Mouse (Mus musculus) cerebral cortex, adult 2 months (tissue): ENCODE data around the gene 3100002H09Rik.

ENCODE experiments used
- WGBS: fragments of 180-500 bp; shearing (Covaris S2); methylation state at CpG from one replicate; pipeline ENCODE4 v1.1.7; 2018; 5-methylcytosine and 5-hydroxymethylcytosine counted together

The 3100002H09Rik gene

DNA sequence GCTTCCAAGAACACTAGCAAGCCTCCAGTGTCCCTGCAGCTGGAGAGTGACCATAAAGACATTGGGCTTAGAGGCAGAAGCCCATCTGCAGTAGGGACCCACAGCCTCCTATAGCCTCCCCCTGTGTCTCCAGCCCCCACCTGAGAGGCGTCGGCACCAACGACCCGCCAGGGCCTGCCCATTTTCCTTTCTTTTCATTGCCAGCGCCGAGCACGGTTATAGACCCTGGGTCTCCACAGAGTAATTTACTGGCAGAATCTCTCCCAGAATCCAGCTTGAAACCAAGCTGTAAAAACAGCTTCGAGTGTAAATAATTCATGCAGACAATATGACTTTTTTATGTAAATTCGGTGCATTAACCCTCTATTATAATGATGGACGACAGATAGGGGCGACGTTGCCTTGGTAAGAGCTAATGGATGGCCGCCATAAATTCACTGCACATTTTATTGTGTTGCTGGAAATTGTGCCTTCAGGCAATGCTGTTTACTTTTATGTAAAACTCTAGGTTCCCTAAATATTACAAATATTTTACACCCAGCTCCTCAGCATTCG lies 4.9 kb upstream of the 3100002H09Rik start:
- 66% methylated on average over 14 of the region's 14 CpGs for WGBS

DNA sequence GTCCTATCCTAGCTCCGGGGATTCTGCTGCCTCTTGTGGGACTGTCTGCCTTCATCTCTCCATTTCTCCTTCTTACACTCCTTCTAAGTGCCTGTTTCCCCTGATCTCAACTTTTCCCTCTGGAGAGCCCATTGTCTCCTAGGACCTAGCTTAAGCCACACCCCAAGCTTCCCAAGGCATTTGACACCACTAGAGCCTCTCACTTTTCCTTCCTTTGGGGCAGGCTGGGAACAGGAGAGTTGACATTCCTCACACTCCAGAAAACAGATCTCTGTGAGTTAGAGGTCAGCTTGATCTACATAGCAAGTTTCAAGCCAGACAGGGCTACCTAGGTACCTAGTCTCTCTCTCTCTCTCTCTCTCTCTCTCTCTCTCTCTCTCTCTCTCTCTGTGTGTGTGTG lies 3.6 kb upstream of the 3100002H09Rik start:
- 44% methylated on average over 1 of the region's 1 CpGs for WGBS

DNA sequence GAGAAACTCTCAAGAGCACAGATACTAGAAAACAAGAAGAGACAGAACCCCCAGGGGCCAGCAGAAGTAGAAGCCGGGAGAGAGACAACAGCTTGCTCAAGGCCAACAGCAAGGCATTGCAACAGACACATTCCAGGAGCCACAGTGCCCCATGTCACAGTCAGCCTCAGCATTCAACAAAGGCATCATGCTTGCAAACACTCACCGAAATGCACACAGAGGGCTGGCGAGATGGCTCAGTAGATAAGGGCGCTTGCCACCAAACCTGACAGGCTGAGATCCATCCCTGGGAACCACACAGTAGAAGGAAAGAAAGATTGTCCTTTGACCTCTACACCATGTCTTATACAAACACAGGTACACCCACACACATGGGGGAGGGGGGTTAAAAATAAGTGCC lies 1.2 kb upstream of the 3100002H09Rik start:
- WGBS: 86% methylated on average over 4 of the region's 4 CpGs

DNA sequence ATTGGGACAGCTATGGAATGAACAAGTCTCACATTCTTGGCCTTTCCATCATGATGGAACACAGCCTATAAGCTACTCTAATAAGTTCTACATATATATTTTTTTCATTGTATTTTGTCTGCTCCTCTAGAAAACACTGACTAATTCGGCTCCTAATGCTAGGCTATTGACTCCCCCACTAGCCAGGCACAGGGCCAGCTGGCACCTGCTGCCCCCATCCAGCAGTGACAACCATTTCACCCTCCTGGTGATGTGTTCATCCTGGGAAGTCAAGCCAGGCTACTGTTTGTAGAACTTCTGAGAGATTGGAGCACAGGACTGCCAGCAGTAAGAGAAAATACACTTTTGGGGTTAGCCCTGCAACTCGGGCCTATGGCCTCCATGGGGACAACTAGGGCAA lies 537 bp downstream of the 3100002H09Rik start:
- WGBS: 47% methylated on average over 2 of the region's 2 CpGs

DNA sequence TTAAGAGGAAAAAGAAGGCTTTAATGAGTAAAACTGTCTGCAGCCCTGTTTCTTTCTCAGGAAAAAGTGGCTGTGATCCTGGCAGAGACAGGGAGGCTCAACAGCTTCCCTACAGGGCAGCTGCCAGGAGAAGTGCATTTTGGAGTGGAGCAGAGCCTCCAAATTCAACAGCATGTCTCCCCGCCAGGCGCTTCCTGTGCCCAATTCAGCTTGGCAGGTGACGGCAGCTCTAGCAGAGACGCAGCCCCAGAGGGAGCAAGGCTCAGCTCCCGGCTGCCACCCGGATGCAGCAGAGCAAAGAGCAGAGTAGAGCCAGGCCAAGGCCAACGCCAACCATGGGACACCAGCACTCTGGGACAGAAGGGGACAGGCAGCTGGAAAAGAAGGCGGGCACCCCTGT lies 3.4 kb downstream of the 3100002H09Rik start:
- 25% methylated on average over 8 of the region's 8 CpGs for WGBS

DNA sequence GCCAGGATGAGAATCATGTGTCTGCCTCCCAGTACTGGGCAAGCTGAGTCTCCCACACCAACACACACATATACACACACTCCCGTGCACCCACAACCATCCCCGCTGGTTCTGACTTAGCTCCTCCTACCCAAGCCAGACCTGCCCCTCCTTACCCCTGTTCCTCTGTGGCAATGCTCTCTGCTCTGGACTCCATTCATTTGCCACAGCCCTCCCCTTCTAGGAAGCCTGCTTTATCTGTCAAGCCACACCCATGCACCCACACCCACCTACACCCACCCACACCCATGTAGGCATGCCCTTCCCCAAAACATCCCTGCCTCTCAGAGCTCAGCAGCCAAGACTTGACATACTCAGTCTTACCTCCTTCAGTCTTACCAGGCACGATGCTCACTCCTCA lies 4.4 kb downstream of the 3100002H09Rik start:
- 63% methylated on average over 3 of the region's 3 CpGs for WGBS

DNA sequence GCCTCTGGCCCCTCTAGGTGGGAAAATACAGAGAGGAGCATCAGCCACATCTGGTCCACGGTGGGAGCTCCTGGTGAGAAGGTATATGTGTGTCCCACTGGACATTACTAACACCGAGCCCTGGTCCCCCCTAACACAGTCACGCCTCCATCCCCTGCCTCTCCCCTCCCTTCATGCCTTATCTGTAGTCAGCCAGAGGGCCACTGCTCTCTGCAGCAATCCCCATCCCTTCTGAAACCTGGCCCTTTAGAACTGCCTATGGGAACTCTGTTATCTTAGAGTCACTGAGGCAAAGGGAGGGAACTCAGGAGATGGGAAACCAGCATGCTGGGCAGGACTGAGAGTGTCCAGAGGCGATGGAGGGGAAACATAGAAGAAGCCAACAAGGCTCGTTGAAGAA lies 5.3 kb downstream of the 3100002H09Rik start:
- WGBS: 88% methylated on average over 5 of the region's 5 CpGs

DNA sequence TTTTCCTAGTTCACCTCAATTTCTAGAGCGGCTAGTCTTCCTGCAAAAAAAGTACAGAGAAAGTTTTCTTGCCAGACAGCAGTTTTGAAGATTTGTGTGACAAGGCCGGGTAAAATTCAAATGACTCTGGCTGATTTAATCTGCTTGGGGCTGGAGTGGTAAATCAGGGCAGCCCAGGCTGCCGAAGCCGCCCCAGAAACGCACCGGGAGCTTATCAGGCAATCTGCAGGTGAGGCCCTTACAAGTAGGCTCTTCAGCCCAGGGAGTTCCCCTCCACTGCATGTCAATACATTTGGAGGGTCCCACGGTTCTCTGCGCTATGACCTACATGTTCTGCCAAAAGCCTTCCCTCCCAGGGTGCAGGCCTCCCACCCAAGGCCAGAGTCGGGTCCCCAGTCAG lies 6.9 kb downstream of the 3100002H09Rik start:
- 63% methylated on average over 9 of the region's 9 CpGs for whole genome bisulfite sequencing

DNA sequence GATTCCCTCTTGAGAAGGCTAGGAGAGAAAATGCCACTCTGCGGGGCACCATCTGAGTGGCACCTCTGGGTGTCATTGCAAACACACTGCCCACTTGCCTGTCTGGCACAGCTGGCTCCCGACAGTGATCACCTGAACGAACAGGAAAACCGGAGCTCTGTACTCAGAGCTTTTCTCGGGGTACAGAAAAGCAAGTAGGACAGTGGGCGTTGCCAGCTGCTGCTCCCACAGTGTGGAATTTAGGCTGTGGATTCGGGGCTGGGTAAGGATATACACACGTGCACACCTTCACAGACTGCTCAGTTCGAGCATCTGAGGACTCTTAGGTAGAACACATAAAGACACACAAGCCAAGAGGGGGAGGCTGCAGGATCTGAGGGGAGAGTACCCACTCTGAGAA lies 14.7 kb downstream of the 3100002H09Rik start:
- 53% methylated on average over 9 of the region's 9 CpGs for WGBS

DNA sequence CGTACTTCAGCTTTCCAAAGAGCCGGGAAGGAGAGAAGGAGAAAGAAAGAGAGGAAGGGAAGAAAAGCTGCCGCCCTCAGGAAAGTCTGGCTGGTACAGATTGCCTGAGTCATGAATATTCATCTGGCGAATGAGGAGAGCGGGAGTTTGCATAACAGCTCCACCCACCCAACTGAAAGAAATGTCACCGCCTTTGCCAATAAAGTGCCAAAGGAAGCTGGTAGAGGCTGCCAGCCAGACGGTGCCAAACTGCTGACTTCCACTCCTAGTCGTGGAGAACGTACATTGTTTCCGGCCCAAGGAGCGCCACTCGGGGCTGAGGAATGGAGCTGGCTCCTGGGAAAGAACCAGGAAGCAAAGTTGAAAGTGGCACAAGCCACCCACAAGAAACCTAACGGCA lies 15.7 kb downstream of the 3100002H09Rik start:
- 11% methylated on average over 13 of the region's 13 CpGs for WGBS

DNA sequence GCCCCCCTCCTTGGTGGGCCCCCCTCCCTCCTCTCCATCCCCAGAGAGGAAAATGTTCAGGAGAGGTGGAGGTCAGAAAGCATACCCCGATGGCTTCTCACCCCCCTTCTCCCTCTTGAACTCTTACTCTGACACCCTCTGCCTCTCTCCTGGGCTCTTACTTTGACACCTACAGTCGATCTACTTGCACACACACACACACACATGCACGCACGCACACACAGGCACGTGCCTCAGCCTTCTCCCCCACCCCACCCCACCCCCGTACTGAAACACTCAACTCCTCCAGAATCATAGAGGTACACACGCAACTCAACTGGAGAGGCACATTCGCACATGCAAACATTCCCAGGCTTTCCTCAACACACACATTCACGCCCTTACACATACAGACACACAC lies 16.9 kb downstream of the 3100002H09Rik start:
- 39% methylated on average over 9 of the region's 9 CpGs for WGBS

DNA sequence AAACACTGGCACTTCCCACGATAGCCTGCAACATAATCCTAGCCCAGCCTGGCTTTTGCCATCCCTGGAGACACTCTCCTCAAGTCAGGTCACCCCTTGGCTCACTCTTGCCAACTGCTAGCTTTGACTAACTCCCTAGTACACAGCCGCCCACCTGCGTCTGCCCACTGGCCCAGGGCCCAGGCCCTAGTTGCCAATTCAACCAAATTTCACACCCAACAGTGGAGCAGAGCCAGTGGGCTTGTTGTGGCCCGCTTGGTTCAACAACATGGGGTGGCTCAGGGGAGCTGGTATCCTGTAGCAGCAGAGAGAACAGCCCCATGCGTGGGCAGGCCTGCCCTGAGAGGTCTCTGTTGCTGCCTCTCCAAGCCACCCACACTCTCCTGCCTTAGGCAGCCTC lies 18.4 kb downstream of the 3100002H09Rik start:
- 60% methylated on average over 5 of the region's 5 CpGs for WGBS

DNA sequence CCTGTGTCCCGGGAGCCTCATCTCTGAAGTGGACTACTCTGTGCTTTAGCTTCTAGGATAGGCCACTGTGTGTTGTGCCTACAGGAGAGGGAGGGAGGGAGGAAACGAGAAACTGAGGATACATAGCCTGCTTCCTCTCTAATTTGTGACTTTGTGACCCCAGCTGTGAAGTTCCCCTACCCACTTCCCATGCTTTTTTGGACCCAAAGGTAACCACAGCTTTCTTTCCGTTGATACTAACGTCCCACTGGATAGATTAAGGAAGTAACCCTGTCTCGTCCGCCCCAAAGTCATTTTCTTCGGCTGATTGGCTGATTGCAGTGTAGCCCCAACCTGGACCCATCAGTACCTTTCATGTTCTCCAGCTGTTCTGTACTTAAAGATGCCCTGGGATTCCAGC lies 29.9 kb downstream of the 3100002H09Rik start:
- 76% methylated on average over 7 of the region's 7 CpGs for WGBS

DNA sequence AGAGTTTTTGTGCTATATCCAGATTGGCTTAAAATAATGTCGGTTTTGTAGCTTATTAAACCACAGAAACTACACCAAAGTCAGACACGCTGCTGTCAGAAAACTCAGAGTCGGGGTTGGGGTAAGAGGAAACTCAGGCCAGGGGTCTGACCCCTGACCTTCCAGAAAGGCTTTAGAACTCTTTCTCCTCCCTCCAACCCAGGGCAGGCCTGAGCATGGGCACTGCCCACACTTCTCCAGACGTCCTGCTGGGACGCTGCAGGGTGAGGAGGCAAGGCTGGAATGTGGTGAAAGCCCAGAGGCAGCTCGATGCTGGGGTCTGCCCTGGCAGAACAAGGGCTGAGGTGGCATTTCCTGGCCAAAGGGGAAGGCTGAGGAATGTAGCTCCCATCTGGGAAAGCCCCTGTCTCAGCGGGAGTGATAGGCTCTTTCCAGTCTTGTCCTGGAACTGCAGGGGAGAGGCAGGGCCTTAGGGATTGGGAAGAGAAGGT lies 34.6 kb downstream of the 3100002H09Rik start:
- WGBS: 24% methylated on average over 7 of the region's 7 CpGs

DNA sequence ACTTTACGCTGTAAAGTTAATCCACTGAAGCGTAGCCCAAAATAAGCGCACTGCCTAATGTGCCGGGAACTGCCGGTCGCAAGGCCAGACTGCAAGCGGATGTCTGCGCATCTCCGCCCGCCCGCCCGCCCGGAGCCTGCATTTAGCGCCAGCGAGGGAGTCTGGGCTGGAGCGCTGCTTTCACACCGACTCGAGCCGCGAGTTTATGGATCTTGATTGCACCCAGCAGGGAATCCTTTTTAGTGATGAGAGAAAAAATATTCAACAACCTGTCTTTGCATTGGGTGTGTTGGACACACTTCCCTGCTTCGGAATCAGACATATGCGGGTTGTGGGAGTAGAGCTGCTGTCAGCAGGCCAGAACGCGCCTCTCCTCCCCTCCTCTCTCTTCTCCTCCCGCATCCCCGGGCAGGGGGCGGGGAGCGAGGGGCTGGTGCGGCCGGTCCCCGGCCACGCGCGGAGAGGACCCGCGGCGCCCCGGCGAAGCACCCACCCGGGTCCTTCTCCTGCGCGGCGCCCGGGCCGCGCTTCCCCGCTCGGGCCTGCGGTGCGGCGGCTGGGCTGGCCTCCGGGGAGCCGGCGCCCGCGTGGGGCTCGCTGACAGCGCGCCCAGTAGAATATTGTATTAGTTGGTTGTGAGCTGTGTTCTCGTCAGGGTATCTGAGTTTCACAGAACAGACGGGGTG lies 35.2 kb downstream of the 3100002H09Rik start:
- WGBS: 1% methylated on average over 61 of the region's 61 CpGs

DNA sequence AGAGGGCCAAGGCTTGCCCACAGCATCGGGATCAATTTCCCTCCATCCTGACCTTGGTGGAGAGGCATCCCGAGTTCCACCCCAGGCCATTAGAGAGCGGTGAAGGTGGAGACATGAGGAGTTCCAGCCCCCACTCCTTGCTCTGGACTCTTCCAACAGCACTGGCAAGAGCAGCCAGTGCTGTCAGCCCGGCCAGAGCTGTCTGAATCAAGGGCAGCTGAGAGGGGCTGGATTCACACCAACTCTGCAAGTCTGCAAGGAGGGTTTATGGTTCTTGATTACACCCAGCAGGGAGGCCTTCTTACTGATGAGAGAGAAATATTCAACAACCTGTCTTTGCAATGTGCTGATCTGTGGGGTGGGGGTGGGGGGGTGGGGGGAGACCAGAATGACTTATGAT lies 37.0 kb downstream of the 3100002H09Rik start:
- WGBS: 73% methylated on average over 4 of the region's 4 CpGs

DNA sequence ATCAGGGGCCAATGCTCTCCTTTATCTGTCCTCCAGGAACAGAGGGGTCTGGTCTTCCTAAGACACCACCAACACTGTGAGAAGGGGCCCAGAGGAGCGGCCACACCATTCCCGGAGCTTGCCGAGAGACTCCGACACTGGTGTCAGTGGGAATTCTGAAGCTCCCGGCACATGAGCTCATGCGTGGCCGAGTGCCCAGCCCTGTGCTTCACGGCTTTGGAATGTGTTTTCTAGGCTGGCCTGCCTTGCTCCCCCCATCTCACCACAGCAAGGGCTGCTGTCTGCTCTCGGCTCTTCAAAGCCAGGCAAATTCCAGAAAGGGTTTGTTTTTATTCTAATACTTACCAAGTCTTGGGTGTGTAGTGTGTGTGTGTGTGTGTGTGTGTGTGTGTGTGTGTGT lies 39.6 kb downstream of the 3100002H09Rik start:
- WGBS: 43% methylated on average over 9 of the region's 9 CpGs

DNA sequence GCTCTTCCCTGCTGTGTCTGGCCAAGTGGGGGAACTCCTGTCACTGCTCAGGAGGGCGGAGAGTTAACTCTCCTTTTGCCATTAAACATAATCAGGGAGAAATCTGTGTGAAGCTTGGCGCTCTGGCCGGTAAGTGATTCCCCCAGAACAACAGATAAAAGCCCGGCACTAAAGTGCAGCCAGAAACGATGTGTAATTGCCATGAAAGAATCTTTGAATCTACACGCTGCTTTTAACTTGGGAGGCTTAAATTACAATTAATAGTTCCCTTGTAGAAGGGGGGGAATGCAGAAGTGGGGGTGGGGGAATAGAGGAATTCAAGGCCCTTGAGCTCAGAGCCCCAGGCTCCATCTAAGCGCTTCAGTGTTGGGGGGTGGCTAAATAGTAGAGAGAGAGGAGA lies 40.9 kb downstream of the 3100002H09Rik start:
- WGBS: 64% methylated on average over 7 of the region's 7 CpGs

DNA sequence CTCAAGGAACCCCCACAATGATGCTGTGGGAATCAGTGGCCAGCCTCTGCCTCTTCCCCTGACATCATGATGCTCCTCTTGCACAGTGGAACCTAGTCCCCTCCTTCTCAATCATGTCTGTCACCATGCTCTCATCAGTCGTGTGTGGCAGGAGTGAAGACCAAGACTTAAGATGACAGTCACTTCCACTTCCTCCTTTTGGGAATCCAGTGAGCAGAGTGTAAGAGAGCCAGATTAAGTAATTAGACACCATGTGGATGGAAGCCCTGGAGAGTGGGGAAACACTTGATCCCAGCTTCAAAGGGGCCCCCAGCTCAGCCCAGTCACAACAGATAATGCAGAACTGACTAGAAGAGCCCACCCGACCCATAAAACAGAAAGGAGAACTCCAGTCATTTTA lies 47.2 kb downstream of the 3100002H09Rik start:
- WGBS: 60% methylated on average over 2 of the region's 2 CpGs

DNA sequence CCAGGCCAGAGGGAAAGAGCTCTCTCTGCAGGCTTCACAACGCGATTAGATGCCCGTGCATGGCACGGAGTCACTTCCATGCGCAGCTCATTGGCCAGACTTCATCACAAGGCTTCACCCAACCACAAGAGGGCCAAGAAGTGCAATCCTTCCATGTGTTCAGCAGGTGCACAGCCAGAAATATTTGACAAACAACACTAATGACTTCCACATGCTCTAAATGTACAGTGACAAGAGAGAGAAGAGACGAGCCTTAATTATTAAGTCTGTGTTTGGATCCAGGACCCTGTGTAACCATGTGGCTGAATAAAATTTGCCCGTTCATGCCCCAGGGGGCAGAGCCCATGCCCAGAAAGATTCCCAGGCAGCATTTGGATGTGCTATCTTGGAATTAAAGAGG lies 47.9 kb downstream of the 3100002H09Rik start:
- WGBS: 32% methylated on average over 7 of the region's 7 CpGs
